Mouse (Mus musculus) brain, embryonic 14.5 days (tissue): ENCODE measurements around the gene Klrc2. TPM values are rescaled to one million over a fixed set of nuclear protein-coding genes. Genes with fewer than 3 reads are reported as not detected.
A peak's percentile ranks its signal among the peaks of the same experiment; 100 is the strongest.
"Not testable (repeated sequence)": the region's sequence is repeated elsewhere in the genome, so short reads cannot be mapped to it uniquely, and the experiment has no call there.

Source experiments
- DNase-seq: peaks from one replicate; pipeline ENCODE4 v3.0.0-alpha.2; 2011; ENCODE audit warnings: low read depth
- CTCF ChIP-seq: fragments of 200-500 bp; IDR thresholded peaks from 2 replicates; pipeline ENCODE4 v1.5.1; 2012; ENCODE audit warnings: inconsistent platforms, mild to moderate bottlenecking, moderate library complexity, borderline replicate concordance; ENCODE audit not compliant: insufficient read depth, insufficient read length; ENCODE audit errors: extremely low read depth
- POLR2A ChIP-seq: fragments of 200-500 bp; IDR thresholded peaks from 2 replicates; pipeline ENCODE4 v1.6.1; 2012; ENCODE audit warnings: mild to moderate bottlenecking, inconsistent platforms, borderline replicate concordance; ENCODE audit not compliant: poor library complexity, insufficient read depth, insufficient read length, severe bottlenecking; ENCODE audit errors: extremely low read depth
- polyA plus RNA-seq: library from polyadenylated mRNA; depleted of rRNA; stranded (reverse); fragments of >200 nt; gene quantifications from 2 replicates; pipeline ENCODE4 v1.2.3, GENCODE M21; 2012; rRNA removed

Gene Klrc2
- not detected in 2 replicates for polyA plus RNA-seq

DNA sequence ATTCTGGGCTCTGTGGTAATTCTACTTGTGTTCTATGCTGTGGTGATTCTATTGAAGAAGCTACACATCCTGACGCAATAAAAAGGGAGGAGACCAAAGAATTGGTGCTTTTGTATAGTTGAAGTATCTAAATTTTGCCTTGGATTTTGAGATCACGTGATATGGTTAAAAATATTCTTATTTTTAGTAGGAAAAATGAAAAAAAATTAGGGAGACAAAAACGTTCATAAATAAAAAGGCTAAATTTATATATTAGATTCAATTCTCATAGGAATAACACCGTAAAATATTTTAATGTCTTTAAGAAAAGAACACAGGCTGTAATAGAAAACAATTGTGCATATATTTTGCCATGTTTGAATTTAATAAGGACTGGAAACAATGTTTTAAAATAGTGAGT lies at the start of gene Klrc2:
Gene Klrc2, minus strand, starts transcription at position 101 of the 400 bp plus-strand sequence.
- DNase-seq = not testable (repeated sequence)

DNA sequence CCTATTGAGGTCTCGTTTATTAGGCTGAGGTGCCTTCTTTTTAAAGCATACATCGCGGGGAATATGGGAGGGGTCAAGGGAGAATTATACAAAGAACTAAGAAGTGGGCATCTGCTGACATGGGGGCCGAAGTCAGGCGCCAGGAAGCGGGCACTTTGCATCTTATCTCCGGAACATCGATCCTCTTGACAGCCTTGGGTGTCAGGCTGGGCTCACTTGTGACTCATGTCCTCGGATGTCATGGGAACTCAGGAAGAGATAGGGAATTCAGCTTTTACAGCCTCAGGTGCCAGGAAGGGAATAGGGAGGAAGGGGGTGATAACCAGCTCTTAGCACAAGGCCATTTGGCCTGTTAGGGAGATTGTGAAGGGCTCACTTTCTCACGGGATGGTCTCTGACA lies 30.9 kb upstream of the Klrc2 start:
- DNase-seq = not testable (repeated sequence)

DNA sequence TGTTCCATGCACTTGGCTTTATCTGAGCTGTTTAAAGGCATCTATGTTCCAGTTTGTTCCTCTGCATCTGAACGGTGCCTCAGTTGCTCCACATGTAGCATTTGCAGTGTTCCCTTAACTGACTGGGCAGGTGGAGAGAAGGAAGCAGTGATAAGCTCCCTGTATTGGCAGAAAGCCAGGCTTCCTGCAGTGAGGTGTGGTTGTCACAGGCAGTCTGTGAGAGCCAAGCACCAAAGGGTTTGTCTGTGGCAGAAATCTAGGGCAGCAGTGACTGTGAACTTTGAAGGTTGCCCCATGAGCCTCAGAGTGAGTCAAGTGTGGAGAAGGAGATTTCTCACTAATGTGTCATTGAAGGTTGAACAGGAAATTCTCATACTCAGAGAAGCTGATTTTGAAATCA lies 19.9 kb upstream of the Klrc2 start:
- DNase-seq = peak; percentile 0
- TF ChIP-seq POLR2A (no peak), CTCF (no peak)

DNA sequence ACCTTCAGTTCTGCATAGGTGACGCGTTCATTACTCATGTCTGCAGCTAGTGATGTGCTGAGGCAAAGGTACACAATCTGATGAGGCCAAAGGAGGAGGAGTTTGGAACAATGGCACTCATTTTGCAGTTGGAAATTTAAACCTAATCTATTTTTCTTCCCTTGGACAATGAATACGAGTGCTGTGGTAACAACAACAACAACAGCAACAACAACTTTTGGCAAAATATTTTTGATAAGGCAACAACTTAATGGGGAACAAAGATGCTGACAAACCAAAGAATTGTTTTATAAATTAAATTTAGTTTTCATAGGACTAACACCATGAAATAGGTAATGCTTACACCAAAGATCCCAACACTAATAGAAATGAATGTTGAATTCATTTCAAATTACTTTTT lies 18.4 kb upstream of the Klrc2 start, which contains the start of gene Klrc1:
Gene Klrc1, minus strand, starts transcription at position 101 of the 400 bp plus-strand sequence.
- DNase-seq = no peak
- TF ChIP-seq POLR2A (no peak), CTCF (no peak)

DNA sequence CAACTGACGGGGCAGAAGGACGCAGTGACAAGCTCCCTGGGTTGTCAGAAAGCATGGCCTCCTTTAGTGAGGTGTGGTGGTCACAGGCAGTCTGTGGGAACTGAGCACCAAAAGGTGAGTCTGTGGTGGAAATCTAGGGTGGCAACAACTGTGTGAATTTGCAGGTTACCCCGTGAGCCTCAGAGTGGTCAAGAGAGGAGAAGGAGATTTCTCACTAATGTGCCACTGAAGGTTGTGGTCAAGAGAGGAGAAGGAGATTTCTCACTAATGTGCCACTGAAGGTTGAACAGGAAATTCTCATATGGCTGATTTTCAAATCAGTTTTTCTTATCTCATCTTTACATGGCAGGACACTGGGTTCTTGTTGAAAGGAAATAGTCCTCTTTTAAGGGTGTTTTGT lies 812 bp upstream of the Klrc2 start:
- DNase-seq = not testable (repeated sequence)

GRCm38 (mm10) chr6:129644054-129644453 lies 16.4 kb downstream of the Klrc2 start:
- not testable (repeated sequence) for DNase-seq

- not testable (repeated sequence) for DNase-seq
These were observed 17.3 kb downstream of the Klrc2 start, which contains the start of gene Klrc3 for GRCm38 (mm10) chr6:129643237-129643636. Klrc3 (minus strand) TSS chr6:129643337.

DNA sequence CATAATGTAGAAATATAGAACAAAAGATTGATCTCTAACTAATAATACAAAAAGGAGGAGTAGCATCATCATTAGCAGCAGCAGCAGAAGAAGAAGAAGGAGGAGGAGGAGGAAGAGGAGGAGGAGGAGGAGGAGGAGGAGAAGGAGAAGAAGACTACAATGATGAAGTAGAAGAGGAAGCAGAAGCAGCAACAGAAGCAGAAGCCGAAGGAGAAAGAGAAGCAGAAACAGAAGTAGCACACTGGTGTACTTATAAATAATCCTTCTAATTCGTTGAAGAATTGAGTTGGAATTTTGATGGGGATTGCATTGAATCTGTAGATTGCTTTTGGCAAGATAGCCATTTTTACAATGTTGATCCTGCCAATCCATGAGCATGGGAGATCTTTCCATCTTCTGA lies 29.4 kb downstream of the Klrc2 start:
- not testable (repeated sequence) for DNase-seq

DNA sequence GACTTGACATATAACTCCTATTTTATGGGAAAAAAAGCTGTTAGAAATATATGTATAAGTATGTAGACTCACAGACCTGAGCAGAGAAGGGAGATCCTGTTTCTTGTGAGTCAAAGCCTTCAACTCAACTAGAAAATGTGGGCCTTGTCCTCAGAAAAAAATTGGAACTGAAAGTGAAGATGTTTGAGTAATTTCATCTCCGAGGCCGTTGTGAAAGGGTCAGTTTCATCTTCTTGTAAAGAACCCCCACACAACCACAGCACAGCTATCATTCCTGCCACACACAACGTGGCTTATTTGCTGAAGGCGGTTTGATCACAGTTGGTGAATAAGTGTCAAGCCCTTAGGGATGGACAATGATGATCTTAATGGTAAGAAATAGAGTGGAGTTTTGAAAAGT lies 36.8 kb downstream of the Klrc2 start, which contains the start of gene Klrk1:
Gene Klrk1, minus strand, starts transcription at position 130 of the 400 bp plus-strand sequence.
- DNase-seq = no peak
- TF ChIP-seq CTCF (no peak), POLR2A (no peak)

- DNase-seq = no peak
- TF ChIP-seq CTCF (no peak), POLR2A (no peak)
These were observed 52.1 kb downstream of the Klrc2 start for GRCm38 (mm10) chr6:129608372-129608771.

Other genes starting within 250 kb of the Klrc2 start
- gene Clec1a, start 208.7 kb downstream of the Klrc2 start, polyA plus RNA-seq = 0.49 and 0.72 TPM in 2 replicates
- gene Olr1, start 153.5 kb downstream of the Klrc2 start, polyA plus RNA-seq = not detected in 2 replicates
- 0.10 TPM in 1 of 2 replicates, not detected in the other for gene Tmem52b, start 148.1 kb downstream of the Klrc2 start, polyA plus RNA-seq
- 151 and 161 TPM in 2 replicates for gene Gabarapl1, start 127.5 kb downstream of the Klrc2 start, polyA plus RNA-seq
- gene Klre1, start 82.8 kb downstream of the Klrc2 start, polyA plus RNA-seq = 0.08 and 0.11 TPM in 2 replicates
- gene Klrd1, start 68.9 kb downstream of the Klrc2 start, polyA plus RNA-seq = 0.18 TPM in 1 of 2 replicates, not detected in the other
- gene Klrk1, start 36.8 kb downstream of the Klrc2 start, polyA plus RNA-seq = 0.01 TPM in 1 of 2 replicates, not detected in the other
- gene Klrc3, start 17.4 kb downstream of the Klrc2 start, polyA plus RNA-seq = not detected in 2 replicates
- not detected in 2 replicates for gene Klrc1, start 18.3 kb upstream of the Klrc2 start, polyA plus RNA-seq
- gene Klri1, start 56.4 kb upstream of the Klrc2 start, polyA plus RNA-seq = not detected in 2 replicates
- not detected in 2 replicates for gene Klri2, start 79.8 kb upstream of the Klrc2 start, polyA plus RNA-seq
- gene Gm156, start 123.6 kb upstream of the Klrc2 start, polyA plus RNA-seq = not detected in 2 replicates
- gene Gm17631, start 202.0 kb upstream of the Klrc2 start, polyA plus RNA-seq = not detected in 2 replicates
- not detected in 2 replicates for gene Klra17, start 216.0 kb upstream of the Klrc2 start, polyA plus RNA-seq